Mouse (Mus musculus) kidney, embryonic 14.5 days (tissue): ENCODE data around the gene Lmod3. TPM values are rescaled to one million over a fixed set of nuclear protein-coding genes. Genes with fewer than 3 reads are reported as not detected.

Experiments used
- ATAC-seq: fragments of 200-750 bp; cut with Nextera tagmentation; 2 replicates; pipeline ENCODE4 v1.8.0; 2017; ENCODE audit warnings: moderate number of reproducible peaks, mild to moderate bottlenecking, moderate TSS enrichment, moderate library complexity; ENCODE audit not compliant: low FRiP score, low TSS enrichment
- H3K27ac ChIP-seq: fragments of 300-500 bp; sonication (generic); 2 replicates; pipeline ENCODE4 v1.5.1; 2014; ENCODE audit warnings: low read depth, mild to moderate bottlenecking, low read length, moderate library complexity, mixed read lengths
- H3K27me3 ChIP-seq: fragments of 300-500 bp; sonication (generic); 2 replicates; pipeline ENCODE4 v1.6.1; 2014; ENCODE audit warnings: mild to moderate bottlenecking, low read length; ENCODE audit not compliant: control insufficient read depth, insufficient read depth
- H3K36me3 ChIP-seq: fragments of 300-500 bp; sonication (generic); 2 replicates; pipeline ENCODE4 v1.6.1; 2014; ENCODE audit warnings: low read length, mixed read lengths; ENCODE audit not compliant: control insufficient read depth, insufficient read depth
- H3K4me1 ChIP-seq: fragments of 300-500 bp; sonication (generic); 2 replicates; pipeline ENCODE4 v1.6.1; 2014; ENCODE audit warnings: low read length, mixed read lengths; ENCODE audit not compliant: control insufficient read depth, insufficient read depth
- H3K4me2 ChIP-seq: fragments of 300-500 bp; sonication (generic); replicated peaks from 2 replicates; pipeline ENCODE4 v1.6.1; 2014; ENCODE audit warnings: low read depth, mild to moderate bottlenecking, low read length
- H3K4me3 ChIP-seq: fragments of 300-500 bp; sonication (generic); 2 replicates; pipeline ENCODE4 v1.5.1; 2014; ENCODE audit warnings: mild to moderate bottlenecking, low read length
- H3K9ac ChIP-seq: fragments of 300-500 bp; sonication (generic); 2 replicates; pipeline ENCODE4 v1.6.1; 2014; ENCODE audit warnings: low read depth, mild to moderate bottlenecking, low read length, moderate library complexity
- H3K9me3 ChIP-seq: fragments of 300-500 bp; sonication (generic); 2 replicates; pipeline ENCODE4 v1.6.1; 2016; ENCODE audit warnings: low read length; ENCODE audit not compliant: control insufficient read depth
- WGBS: fragments of 180-500 bp; shearing (Covaris S2); extraction: QIAGEN DNeasy Blood & Tissue Kit; methylation state at CpG from one replicate; pipeline ENCODE4 v1.1.7; 2014; 5-methylcytosine and 5-hydroxymethylcytosine counted together
- polyA plus RNA-seq: library from polyadenylated mRNA; unstranded; fragments of >200 nt; fragmentation: Nextera tagmentation; extraction: Ambion mirVana; gene quantifications from 2 replicates; pipeline ENCODE4 v1.2.1, GENCODE M21; 2014

Gene Lmod3
- polyA plus RNA-seq, 1 experiment from 2014 or later = not detected

DNA sequence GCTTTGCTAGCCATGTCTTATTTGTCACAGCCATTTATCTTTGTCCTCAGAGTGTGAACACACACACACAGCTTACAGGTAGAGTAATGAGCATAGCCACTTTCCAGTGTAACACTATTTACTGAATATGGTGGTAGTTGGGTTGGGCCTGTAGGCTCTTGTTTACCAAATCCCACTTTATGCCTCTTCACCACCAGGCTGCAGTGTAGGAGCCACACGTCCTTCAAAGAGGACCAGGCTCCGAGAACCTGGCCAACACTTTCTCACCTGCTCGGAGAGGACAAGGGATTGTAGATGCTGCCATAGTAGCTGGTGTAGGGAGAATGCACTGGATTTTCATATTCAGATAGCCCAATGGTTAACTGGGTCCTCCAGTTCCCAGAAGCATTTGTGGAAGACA is 39.5 kb upstream of the Lmod3 start:
- Histone ChIP-seq H3K36me3 (peaks cover 28% of the 10 kb centered on the region), H3K9ac (no peak overlapping the region), H3K4me1 (no peaks in the 10 kb centered on the region), H3K27me3 (no peaks in the 10 kb centered on the region), H3K9me3 (no peaks in the 10 kb centered on the region), H3K4me2 (no peak overlapping the region), H3K4me3 (no peak overlapping the region), H3K27ac (no peak overlapping the region)
- no peak for ATAC-seq
- 89% methylated on average over 3 of the region's 3 CpGs for WGBS

DNA sequence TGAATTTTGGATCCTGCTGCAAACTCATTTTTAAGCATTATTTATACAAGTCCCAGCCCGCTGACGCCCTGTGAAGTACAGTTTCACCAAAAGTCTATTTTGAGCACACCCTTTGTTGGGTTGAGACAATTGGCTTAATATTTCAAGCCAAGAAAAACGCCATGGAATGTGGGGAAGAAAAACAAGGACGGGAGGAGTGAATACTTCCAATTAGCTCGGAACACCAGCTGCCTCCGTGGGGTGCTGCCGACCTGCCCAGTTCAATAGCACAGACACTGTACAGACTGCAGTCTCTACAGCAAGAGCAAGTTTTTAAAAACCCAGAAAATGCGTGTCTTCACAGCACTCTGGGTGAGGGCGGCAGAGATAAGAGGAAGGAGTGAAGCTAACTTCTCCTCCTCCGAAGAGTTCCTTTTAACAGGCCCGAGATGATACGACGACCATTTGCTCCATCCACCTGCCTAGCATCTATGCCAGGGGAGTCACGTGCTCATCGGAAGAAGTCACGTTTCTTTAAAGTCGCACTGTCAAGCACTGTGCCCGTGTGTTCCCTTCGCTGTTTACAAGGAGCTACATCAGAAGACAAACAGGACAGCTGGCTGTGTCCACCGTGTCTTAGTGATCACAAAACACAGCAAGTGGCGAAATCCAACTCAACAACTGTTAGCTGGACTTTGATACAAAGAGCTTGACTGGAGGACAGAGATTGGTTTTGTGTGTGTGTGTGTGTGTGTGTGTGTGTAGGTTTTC is 38.8 kb upstream of the Lmod3 start:
- H3K36me3 ChIP-seq = peaks cover 25% of the 10 kb centered on the region
- no peaks in the 10 kb centered on the region for H3K4me1 ChIP-seq
- WGBS = 74% methylated on average over 21 of the region's 21 CpGs
- no peak overlapping the region for H3K27ac ChIP-seq
- H3K9me3 ChIP-seq = no peaks in the 10 kb centered on the region
- no peak overlapping the region for H3K4me2 ChIP-seq
- H3K9ac ChIP-seq = no peak overlapping the region
- H3K4me3 ChIP-seq = no peak overlapping the region
- no peaks in the 10 kb centered on the region for H3K27me3 ChIP-seq
- no peak for ATAC-seq

GRCm38 (mm10) chr6:97290687-97291086 is 38.1 kb upstream of the Lmod3 start:
- 60% methylated on average over 3 of the region's 3 CpGs for WGBS
- no peak overlapping the region for H3K4me3 ChIP-seq
- no peak overlapping the region for H3K27ac ChIP-seq
- H3K36me3 ChIP-seq = peaks cover 22% of the 10 kb centered on the region
- no peak for ATAC-seq
- no peak overlapping the region for H3K4me2 ChIP-seq
- H3K27me3 ChIP-seq = no peaks in the 10 kb centered on the region
- no peaks in the 10 kb centered on the region for H3K4me1 ChIP-seq
- no peak overlapping the region for H3K9ac ChIP-seq
- no peaks in the 10 kb centered on the region for H3K9me3 ChIP-seq

DNA sequence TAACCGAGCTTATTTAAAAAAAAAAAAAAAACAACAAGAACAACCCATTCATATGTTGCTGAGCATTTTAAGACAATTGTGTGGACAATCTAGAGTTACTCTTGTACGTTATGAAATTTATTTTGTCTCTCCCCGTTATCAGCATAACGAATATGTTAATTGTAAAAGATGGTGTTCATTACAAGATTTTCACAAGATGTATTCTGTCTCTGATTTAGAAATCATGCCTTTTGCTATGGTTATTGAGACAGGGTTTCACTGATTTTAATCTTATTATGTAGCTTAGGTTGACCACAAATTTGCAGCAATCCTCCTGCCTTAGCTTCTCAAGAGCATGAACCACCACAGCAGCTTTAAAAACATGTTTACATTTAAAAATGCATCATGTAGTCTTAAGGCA is 37.3 kb upstream of the Lmod3 start:
- 89% methylated on average over 4 of the region's 4 CpGs for WGBS
- Histone ChIP-seq H3K4me1 (no peaks in the 10 kb centered on the region), H3K4me3 (no peak overlapping the region), H3K36me3 (peaks cover 15% of the 10 kb centered on the region), H3K27me3 (no peaks in the 10 kb centered on the region), H3K27ac (no peak overlapping the region), H3K9me3 (no peaks in the 10 kb centered on the region), H3K9ac (no peak overlapping the region), H3K4me2 (no peak overlapping the region)
- ATAC-seq = no peak

GRCm38 (mm10) chr6:97289316-97289820 is 36.8 kb upstream of the Lmod3 start:
- Histone ChIP-seq H3K27ac (no peak overlapping the region), H3K4me1 (no peaks in the 10 kb centered on the region), H3K27me3 (no peaks in the 10 kb centered on the region), H3K9me3 (no peaks in the 10 kb centered on the region), H3K4me2 (no peak overlapping the region), H3K4me3 (no peak overlapping the region), H3K36me3 (peaks cover 15% of the 10 kb centered on the region), H3K9ac (no peak overlapping the region)
- ATAC-seq = no peak
- 68% methylated on average over 10 of the region's 10 CpGs for WGBS

- ATAC-seq = no peak
- peaks cover 15% of the 10 kb centered on the region for H3K36me3 ChIP-seq
- H3K9me3 ChIP-seq = no peaks in the 10 kb centered on the region
- no peak overlapping the region for H3K4me3 ChIP-seq
- H3K4me1 ChIP-seq = no peaks in the 10 kb centered on the region
- H3K27ac ChIP-seq = no peak overlapping the region
- no peak overlapping the region for H3K9ac ChIP-seq
- H3K4me2 ChIP-seq = no peak overlapping the region
- WGBS = 67% methylated on average over 19 of the region's 19 CpGs
- no peaks in the 10 kb centered on the region for H3K27me3 ChIP-seq
Observed at GRCm38 (mm10) chr6:97288047-97288855, 35.7 kb upstream of the Lmod3 start.

GRCm38 (mm10) chr6:97286332-97286731 is 33.8 kb upstream of the Lmod3 start:
- ATAC-seq = no peak
- no peak overlapping the region for H3K27ac ChIP-seq
- WGBS = 85% methylated on average over 5 of the region's 5 CpGs
- H3K4me1 ChIP-seq = no peaks in the 10 kb centered on the region
- H3K27me3 ChIP-seq = no peaks in the 10 kb centered on the region
- no peaks in the 10 kb centered on the region for H3K9me3 ChIP-seq
- peaks cover 13% of the 10 kb centered on the region for H3K36me3 ChIP-seq
- no peak overlapping the region for H3K9ac ChIP-seq
- no peak overlapping the region for H3K4me3 ChIP-seq
- H3K4me2 ChIP-seq = no peak overlapping the region

GRCm38 (mm10) chr6:97283676-97284075 is 31.1 kb upstream of the Lmod3 start:
- Histone ChIP-seq H3K4me2 (no peak overlapping the region), H3K27ac (no peak overlapping the region), H3K9me3 (no peaks in the 10 kb centered on the region), H3K4me1 (no peaks in the 10 kb centered on the region), H3K4me3 (no peak overlapping the region), H3K9ac (no peak overlapping the region), H3K36me3 (peaks cover 13% of the 10 kb centered on the region), H3K27me3 (no peaks in the 10 kb centered on the region)
- no peak for ATAC-seq
- 93% methylated on average over 1 of the region's 1 CpGs for WGBS

GRCm38 (mm10) chr6:97278878-97279277 is 26.3 kb upstream of the Lmod3 start:
- H3K27me3 ChIP-seq = no peaks in the 10 kb centered on the region
- no peak for ATAC-seq
- no peaks in the 10 kb centered on the region for H3K36me3 ChIP-seq
- H3K9me3 ChIP-seq = no peaks in the 10 kb centered on the region
- H3K4me2 ChIP-seq = no peak overlapping the region
- H3K4me3 ChIP-seq = no peak overlapping the region
- peaks cover 7% of the 10 kb centered on the region for H3K4me1 ChIP-seq
- no peak overlapping the region for H3K27ac ChIP-seq
- H3K9ac ChIP-seq = no peak overlapping the region
- whole genome bisulfite sequencing = 37% methylated on average over 6 of the region's 6 CpGs
